Mouse (Mus musculus) brain, embryonic 14.5 days (tissue): ENCODE measurements around the gene Plekhg6. TPM values are rescaled to one million over a fixed set of nuclear protein-coding genes. Genes with fewer than 3 reads are reported as not detected.

Source experiments
- DNase-seq: peaks from one replicate; pipeline ENCODE4 v3.0.0-alpha.2; 2011; ENCODE audit warnings: low read depth
- CTCF ChIP-seq: fragments of 200-500 bp; IDR thresholded peaks from 2 replicates; pipeline ENCODE4 v1.5.1; 2012; ENCODE audit warnings: inconsistent platforms, mild to moderate bottlenecking, moderate library complexity, borderline replicate concordance; ENCODE audit not compliant: insufficient read depth, insufficient read length; ENCODE audit errors: extremely low read depth
- POLR2A ChIP-seq: fragments of 200-500 bp; IDR thresholded peaks from 2 replicates; pipeline ENCODE4 v1.6.1; 2012; ENCODE audit warnings: mild to moderate bottlenecking, inconsistent platforms, borderline replicate concordance; ENCODE audit not compliant: poor library complexity, insufficient read depth, insufficient read length, severe bottlenecking; ENCODE audit errors: extremely low read depth
- polyA plus RNA-seq: library from polyadenylated mRNA; depleted of rRNA; stranded (reverse); fragments of >200 nt; gene quantifications from 2 replicates; pipeline ENCODE4 v1.2.3, GENCODE M21; 2012

The Plekhg6 gene
- polyA plus RNA-seq, 1 experiment: 0.23 TPM

DNA sequence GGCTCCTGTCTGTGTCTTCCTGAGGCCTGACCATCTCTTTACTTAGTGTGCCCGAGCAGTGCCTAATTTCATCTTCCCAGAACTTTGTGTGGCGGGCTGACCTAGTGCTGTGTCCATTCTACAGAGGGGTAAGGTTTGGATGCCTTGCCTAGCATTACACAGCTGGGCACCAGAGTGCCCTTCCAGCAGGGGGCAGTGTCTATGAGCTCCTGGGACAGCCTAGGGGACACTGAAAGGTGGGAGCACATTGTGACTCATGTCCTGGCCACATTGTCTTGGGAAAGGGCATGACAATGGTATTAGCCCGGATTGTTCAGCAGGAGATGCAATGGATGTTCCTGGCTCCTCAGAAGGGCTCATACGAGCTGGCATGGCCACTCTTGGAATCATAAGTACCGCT, 52.4 kb downstream of the Plekhg6 start:
- no peak for TF ChIP-seq CTCF
- no peak for TF ChIP-seq POLR2A
- DNase-seq: no peak

DNA sequence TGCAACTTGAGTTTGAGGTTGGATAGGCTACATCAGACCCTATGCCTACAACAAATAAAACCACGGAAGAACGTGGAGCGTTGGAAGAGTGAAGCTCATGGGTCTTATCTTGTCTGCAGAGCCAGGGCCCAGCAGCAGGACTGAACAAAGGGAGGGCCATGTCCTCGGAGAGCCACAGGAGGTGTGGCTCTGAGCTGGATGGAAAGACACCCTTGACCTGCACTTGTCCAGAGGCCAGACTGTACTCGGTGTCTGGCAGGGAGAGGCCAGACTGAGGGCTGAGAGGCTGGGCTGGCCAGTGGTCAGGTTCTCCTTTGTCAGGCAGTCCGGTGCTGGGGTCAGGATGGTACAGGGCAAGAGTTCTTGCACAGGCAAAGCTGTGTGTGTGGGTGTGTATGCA, 55.3 kb downstream of the Plekhg6 start:
- TF ChIP-seq POLR2A (no peak), CTCF (no peak)
- no peak for DNase-seq

DNA sequence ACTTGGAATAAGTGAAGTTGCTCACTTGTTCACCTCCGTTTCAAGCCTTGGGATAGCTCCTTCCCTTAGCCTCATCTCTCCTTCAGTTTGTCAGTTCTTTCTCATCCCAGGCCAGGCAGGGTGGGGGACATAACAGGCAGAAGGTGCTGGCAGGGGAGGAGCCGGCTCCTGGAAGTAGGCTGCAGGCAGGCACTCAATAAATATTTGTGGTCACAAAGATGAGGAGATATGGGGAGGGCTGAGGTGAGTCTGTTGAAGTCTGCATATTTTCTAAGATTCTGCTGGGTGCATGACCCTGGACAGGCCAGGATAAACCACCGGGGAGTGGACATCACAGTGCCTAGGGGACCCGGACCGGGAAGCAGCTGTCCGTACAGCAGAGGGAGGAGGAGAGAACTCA, 57.0 kb downstream of the Plekhg6 start:
- TF ChIP-seq POLR2A (no peak), CTCF (no peak)
- DNase-seq: no peak

DNA sequence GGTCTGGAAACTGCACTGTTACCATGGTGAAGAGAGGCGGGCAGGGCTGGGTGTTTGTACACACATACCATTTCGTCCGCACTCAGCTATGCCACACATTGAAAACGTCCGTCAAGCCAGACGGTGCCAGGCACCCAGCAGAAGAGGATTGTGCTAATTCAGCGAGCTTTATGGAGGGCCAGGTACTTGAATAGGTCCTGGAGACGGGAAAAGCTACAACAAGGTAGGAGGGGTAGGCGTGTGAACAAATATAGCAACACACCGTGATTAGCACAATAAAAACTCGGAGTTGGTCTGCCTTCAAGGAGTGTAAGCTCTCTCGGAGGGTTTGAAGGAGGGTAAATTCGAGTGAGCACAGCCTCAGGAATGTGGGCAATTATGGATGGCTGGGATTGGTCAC, 57.8 kb downstream of the Plekhg6 start:
- no peak for DNase-seq
- TF ChIP-seq POLR2A (no peak), CTCF (no peak)

DNA sequence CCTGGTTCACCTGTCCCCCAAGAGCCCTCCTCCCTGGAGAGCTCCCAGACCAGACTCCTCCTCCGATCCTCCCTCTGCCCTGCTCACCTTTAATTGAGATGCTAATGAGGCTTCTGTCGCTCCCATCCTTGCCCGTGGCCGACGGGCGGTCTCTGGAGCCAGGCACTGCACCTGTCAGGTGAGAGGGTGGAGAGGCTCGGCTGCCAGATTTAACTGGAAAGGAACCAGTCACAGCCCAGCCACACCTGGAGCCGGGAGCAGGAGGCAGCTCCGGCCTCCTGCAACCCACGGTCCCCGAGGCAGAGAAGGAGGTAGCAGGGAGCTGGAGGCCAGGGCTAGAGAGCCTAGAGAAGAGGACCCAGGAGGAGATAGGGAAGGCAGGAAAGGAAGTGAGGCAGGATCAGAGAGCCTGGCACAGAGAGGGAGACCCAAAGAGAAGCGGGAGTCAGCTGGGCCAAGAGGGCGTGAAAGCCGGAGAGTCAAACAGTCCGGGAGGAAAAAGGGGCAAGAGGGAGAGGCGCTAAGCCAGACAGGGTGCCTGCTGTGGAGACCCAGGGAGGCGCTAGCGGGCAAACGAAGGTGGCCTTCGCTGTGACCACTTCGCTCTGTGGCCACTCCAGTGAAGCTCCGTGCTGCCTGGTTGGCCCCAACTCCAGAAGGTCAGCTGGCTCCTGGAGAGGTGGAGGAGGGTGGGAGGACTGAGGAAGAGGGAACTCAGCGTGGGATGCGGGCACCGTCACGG, 59.3 kb downstream of the Plekhg6 start:
- no peak for TF ChIP-seq CTCF
- no peak for TF ChIP-seq POLR2A
- DNase-seq: no peak

DNA sequence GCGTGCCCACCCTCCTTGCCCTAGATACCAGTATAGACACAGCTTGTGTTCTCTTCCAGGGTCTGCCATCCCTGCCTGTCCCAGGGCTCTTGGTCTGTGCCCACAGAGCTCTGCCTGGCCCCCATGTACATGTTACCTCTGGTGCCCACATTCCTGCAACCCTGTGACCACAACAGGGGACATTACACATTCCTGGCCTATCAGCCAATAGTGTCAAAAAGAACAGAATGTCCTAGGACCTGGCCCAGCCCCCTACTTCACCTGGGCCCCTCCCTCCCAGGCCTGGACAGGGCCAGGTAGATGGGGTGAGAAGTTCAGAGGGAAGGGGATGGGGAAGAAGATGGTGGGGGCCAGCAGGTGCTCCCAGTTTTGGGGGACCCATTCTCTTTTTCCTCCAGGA, 60.3 kb downstream of the Plekhg6 start, which contains the start of gene Scnn1a:
TSS of gene Scnn1a (plus strand) at position 337 of the 400 bp plus-strand sequence.
- TF ChIP-seq CTCF (no peak), POLR2A (no peak)
- DNase-seq: no peak

DNA sequence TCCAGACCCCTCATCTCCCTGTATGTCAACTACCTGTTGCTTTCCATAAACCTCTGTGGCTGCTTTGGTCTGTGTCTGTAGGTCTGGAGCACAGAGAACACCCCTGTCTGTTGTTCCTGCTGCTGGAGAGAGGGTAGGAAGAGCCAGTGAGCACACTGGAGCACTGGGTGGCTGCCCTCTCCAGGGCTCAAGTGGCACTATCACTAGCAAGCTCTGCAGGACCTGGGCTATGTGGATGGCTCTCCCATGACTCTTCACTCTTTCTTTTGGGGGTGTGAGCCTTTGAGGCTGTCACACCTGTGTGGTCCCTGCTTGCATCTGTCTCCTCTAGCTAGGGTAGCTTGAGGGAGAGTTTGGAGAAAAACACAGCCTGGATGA, 60.7 kb downstream of the Plekhg6 start:
- no peak for TF ChIP-seq POLR2A
- TF ChIP-seq CTCF: no peak
- no peak for DNase-seq

DNA sequence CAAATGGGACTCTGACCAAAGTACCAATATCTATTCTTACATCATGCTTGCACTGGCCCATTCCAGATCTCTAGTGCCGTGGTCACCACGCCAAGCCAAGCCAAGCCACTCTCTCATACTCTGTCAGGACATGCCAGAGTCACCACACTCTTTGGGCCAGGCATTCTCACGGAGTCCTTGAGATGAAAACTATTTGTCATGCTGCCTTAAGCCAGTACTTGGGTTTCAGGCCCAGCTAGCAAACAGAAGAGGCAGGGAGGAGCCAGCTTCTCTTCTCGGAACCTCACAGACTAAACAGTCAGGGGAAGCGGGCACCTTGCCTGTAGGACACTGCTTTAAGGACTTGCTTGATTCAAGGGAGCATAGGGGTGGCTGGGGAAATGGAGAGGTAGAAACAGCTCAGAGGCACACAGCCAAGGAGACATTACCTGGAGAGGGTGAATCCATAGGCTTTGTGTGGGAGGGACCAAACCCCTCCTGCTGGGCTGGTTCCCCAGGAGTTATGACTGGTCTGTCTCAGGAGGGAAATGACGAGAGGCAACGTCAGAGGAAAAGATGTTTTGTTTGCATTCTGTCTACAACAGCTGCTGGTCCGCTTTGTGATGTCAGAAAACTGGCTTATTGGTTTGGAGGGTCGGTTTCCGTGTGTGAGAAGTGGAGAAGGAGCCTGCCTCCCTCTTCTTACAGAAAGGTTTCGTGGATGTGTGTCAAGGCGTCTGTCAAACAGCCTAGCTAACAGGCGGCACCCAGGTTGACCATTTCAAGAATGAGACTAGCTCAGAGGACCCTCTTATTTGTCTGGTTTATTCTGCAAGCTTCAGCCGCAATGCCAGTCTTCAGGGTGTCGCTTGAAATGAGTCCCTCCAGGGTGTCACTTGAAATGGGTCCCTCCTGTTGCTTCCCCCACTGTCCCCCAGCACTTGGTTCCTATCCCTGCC, 61.3 kb downstream of the Plekhg6 start:
- no peak for TF ChIP-seq POLR2A
- TF ChIP-seq CTCF: no peak
- no peak for DNase-seq

DNA sequence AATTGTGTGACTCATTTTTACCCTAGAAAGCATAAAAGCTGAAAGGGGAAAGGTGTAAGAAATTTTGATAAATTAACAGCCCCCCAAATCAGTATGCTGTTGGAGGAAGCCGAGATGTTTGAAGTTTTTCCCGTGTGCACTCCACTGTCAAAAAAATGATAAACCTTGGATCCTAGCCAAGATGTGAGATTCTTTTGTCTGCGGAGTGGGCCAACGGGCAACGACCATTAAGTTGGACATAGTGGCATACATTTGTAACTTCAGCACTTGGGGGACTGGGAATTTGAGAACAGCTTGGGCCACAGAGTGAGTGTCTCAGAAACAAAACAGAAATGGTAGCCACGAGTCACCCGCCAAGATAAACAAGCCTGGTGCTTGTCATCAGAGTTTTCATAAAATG, 63.5 kb downstream of the Plekhg6 start:
- TF ChIP-seq POLR2A (no peak), CTCF (no peak)
- DNase-seq: no peak

DNA sequence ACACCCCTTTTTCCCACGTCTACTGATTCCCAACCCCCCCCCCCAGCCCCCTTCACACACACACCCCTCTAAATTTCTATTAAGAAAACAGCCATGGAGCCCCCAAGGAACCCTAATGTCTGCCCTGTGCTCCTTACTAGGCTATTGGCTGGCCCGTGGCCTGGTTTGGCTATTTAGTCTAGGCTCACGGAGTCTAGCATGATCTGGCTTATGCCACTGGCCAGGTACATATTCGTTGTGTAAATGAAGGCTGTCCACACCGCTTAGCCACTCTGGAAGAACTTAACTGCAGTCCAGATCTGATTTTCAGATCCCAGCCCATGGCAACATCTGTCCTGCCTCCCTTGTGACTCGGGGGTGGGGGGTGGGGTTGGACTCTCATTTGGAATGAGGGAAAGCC, 65.8 kb downstream of the Plekhg6 start:
- TF ChIP-seq POLR2A (no peak), CTCF (no peak)
- no peak for DNase-seq

DNA sequence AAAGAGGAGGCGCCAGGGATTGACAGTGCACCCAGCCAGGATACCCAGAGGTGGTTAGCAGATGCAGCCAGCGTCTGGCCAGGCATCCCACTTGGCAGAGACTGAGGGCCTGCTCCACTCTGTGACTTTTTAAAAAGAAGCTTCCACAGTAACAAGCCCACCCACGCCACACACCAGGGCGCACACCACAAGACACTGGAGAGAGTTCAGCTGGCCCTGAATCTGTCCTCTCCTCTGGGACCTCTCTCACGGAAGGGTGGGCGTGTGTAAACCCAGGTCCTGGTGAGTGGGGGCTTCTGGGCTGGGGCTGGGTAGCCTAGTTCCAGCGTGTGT, 66.4 kb downstream of the Plekhg6 start:
- no peak for TF ChIP-seq POLR2A
- TF ChIP-seq CTCF: no peak
- no peak for DNase-seq
